Mouse (Mus musculus): ENCODE data around the gene Nos1ap. TPM values are rescaled to one million over a fixed set of nuclear protein-coding genes. Genes with fewer than 3 reads are reported as not detected.

Gene Nos1ap
- polyA plus RNA-seq, 1 experiment, result 0.14 TPM

DNA sequence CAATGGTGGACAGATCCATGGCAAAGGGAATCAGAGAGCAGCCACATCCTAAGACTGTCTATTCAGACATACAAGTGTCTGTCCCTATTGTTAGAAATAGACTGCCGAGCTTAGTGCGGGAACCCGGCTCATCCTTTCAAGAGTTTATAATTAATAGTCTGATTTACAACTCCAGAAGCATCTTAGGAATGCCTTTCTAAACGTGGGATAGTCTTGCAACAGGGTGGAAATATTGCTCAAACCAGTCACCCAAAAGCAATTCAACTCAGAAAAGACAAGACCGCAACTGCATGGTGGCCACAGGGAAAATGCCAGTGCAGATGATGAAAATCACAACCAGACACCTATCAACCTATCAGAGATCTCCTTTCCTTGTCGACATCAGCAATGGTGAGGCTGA is 173.5 kb downstream of the Nos1ap start:
- Histone ChIP-seq H3K27me3 (ENCODE audit: control insufficient read depth, insufficient read depth, insufficient read length) (peaks cover 5% of the 10 kb centered on the region), H3K79me2 (ENCODE audit: control insufficient read depth, insufficient read depth) (no peaks in the 10 kb centered on the region), H3K79me3 (ENCODE audit: low read depth) (no peaks in the 10 kb centered on the region), H3K36me3 (ENCODE audit: control insufficient read depth, insufficient read depth) (no peaks in the 10 kb centered on the region), H3ac (ENCODE audit: control insufficient read depth, insufficient read length, low read depth) (no peak overlapping the region), H3K4me3 (ENCODE audit: insufficient read depth, poor library complexity, severe bottlenecking) (no peak overlapping the region)
- TF ChIP-seq FOSL1 (IDR thresholded peaks at IDR 0.05; ENCODE audit: insufficient read depth, low read length, poor library complexity, severe bottlenecking), result no peak
- TF ChIP-seq MYOG (IDR thresholded peaks at IDR 0.05; ENCODE audit: control insufficient read depth, extremely low read depth, insufficient read length), result no peak
- TF ChIP-seq MYOD1 (IDR thresholded peaks at IDR 0.05; ENCODE audit: control insufficient read depth, insufficient read length, low read depth), result no peak

DNA sequence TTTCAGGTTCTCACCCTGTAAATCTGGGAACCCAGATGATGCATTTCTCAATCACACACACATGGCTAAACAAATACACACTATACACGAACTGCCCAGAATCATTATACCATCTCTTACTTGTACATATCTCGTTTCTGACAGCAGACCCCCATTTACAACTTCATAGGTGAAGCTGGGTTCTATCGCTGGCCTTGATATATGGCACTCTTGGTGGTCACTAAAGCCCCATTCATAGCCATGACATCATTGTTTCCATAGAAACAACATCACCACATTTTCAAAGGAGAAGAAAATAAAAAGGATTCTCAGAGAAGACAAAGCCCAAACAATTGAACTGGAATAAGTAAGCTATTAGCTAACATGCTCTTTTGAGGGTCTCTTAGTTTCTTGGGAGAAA is 174.3 kb downstream of the Nos1ap start:
- Histone ChIP-seq H3K79me3 (ENCODE audit: low read depth) (no peaks in the 10 kb centered on the region), H3K36me3 (ENCODE audit: control insufficient read depth, insufficient read depth) (no peaks in the 10 kb centered on the region)
- no peak for TF ChIP-seq MYOG (IDR thresholded peaks at IDR 0.05; ENCODE audit: control insufficient read depth, extremely low read depth, insufficient read length)
- TF ChIP-seq CTCF (IDR thresholded peaks at IDR 0.05; ENCODE audit: control insufficient read depth, insufficient read depth, insufficient read length), result no peak
- no peak for TF ChIP-seq CEBPB (IDR thresholded peaks at IDR 0.05; ENCODE audit: low read depth)
- no peak for TF ChIP-seq MYOD1 (IDR thresholded peaks at IDR 0.05; ENCODE audit: control insufficient read depth, insufficient read length, low read depth)
- TF ChIP-seq MAX (IDR thresholded peaks at IDR 0.05), result no peak
- no peak for TF ChIP-seq FOSL1 (IDR thresholded peaks at IDR 0.05; ENCODE audit: insufficient read depth, low read length, poor library complexity, severe bottlenecking)
- no peak for TF ChIP-seq USF1 (IDR thresholded peaks at IDR 0.05; ENCODE audit: low read depth)

DNA sequence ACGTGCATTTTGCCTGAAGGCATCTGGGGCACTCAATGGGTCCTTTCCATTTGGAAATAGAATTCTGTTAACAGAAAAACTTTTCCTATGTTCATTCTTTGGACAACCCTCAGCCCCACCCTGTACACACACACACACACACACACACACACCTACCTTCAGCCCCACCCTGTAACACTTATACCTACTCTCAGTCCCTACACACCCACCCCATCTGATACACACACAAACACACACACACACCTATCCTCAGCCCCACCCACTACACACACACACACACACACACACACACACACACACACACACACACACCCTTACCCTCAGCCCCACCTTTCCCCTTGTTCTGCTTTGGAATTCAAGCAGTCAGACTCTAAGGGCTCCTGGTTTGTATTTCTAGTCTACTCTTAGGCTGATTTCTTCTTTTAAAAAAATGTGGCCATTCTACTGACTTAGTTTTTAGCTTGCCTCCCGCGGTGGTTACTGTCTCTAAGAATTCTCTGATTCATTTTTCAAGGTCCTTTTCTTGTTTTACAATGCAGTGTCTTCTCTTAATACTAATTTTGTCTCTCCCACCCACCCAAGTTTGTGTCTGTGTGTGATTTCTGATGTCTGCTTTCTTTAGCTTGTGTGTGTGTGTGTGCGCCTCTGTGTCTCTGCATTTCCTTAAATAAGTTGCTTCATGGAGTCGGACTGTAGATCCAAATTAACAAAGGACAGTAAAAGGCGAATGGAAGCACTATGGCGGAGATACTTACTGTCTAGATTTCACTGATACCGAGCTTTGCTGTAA is 179.1 kb downstream of the Nos1ap start:
- Histone ChIP-seq H3K27me3 (ENCODE audit: control insufficient read depth, insufficient read depth, insufficient read length) (peaks cover 8% of the 10 kb centered on the region), H3ac (ENCODE audit: control insufficient read depth, insufficient read length, low read depth) (no peak overlapping the region), H3K36me3 (ENCODE audit: control insufficient read depth, insufficient read depth) (no peaks in the 10 kb centered on the region), H3K79me3 (ENCODE audit: low read depth) (no peaks in the 10 kb centered on the region), H3K4me3 (ENCODE audit: insufficient read depth, poor library complexity, severe bottlenecking) (no peak overlapping the region), H3K79me2 (ENCODE audit: control insufficient read depth, insufficient read depth) (no peaks in the 10 kb centered on the region)
- no peak for TF ChIP-seq MYOD1 (IDR thresholded peaks at IDR 0.05; ENCODE audit: control insufficient read depth, insufficient read length, low read depth)
- TF ChIP-seq FOSL1 (IDR thresholded peaks at IDR 0.05; ENCODE audit: insufficient read depth, low read length, poor library complexity, severe bottlenecking), result no peak
- TF ChIP-seq MYOG (IDR thresholded peaks at IDR 0.05; ENCODE audit: control insufficient read depth, extremely low read depth, insufficient read length), result no peak
- no peak for TF ChIP-seq MAX (IDR thresholded peaks at IDR 0.05)
- no peak for TF ChIP-seq USF1 (IDR thresholded peaks at IDR 0.05; ENCODE audit: low read depth)
- no peak for TF ChIP-seq CTCF (IDR thresholded peaks at IDR 0.05; ENCODE audit: control insufficient read depth, insufficient read depth, insufficient read length)
- no peak for TF ChIP-seq CEBPB (IDR thresholded peaks at IDR 0.05; ENCODE audit: low read depth)

More for the DNA sequence above, 174.3 kb downstream of the Nos1ap start:
- H3ac ChIP-seq (ENCODE audit: control insufficient read depth, insufficient read length, low read depth), result no peak overlapping the region
- no peak overlapping the region for H3K4me3 ChIP-seq (ENCODE audit: insufficient read depth, poor library complexity, severe bottlenecking)
- peaks cover 7% of the 10 kb centered on the region for H3K27me3 ChIP-seq (ENCODE audit: control insufficient read depth, insufficient read depth, insufficient read length)
- no peaks in the 10 kb centered on the region for H3K79me2 ChIP-seq (ENCODE audit: control insufficient read depth, insufficient read depth)

DNA sequence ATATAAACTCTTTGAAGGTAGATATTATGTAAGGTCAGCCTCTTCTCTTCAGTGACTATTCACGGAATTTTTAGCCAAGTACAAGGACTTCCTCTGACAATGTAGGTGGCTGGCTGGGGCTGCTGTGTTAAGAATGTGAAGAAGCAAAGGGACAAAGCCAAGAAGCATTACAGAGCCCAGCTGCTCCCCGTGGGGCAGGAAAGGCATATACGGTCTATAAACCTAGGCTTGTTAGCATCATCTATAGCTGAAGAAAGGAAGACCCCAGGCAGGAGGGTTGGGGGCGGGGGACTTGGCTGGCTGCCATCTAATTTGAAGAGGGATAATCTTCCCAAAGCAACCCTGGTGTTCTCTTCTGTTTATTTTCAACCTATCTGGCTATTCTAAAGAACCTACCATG is 180.6 kb downstream of the Nos1ap start:
- Histone ChIP-seq H3K36me3 (ENCODE audit: control insufficient read depth, insufficient read depth) (no peaks in the 10 kb centered on the region), H3K79me2 (ENCODE audit: control insufficient read depth, insufficient read depth) (no peaks in the 10 kb centered on the region), H3K79me3 (ENCODE audit: low read depth) (no peaks in the 10 kb centered on the region), H3K4me3 (ENCODE audit: insufficient read depth, poor library complexity, severe bottlenecking) (no peak overlapping the region), H3ac (ENCODE audit: control insufficient read depth, insufficient read length, low read depth) (no peak overlapping the region), H3K27me3 (ENCODE audit: control insufficient read depth, insufficient read depth, insufficient read length) (peaks cover 8% of the 10 kb centered on the region)
- TF ChIP-seq CTCF (IDR thresholded peaks at IDR 0.05; ENCODE audit: control insufficient read depth, insufficient read depth, insufficient read length) (no peak), MYOD1 (IDR thresholded peaks at IDR 0.05; ENCODE audit: control insufficient read depth, insufficient read length, low read depth) (no peak), MAX (IDR thresholded peaks at IDR 0.05) (no peak), USF1 (IDR thresholded peaks at IDR 0.05; ENCODE audit: low read depth) (no peak), MYOG (IDR thresholded peaks at IDR 0.05; ENCODE audit: control insufficient read depth, extremely low read depth, insufficient read length) (no peak), FOSL1 (IDR thresholded peaks at IDR 0.05; ENCODE audit: insufficient read depth, low read length, poor library complexity, severe bottlenecking) (no peak), CEBPB (IDR thresholded peaks at IDR 0.05; ENCODE audit: low read depth) (no peak)

DNA sequence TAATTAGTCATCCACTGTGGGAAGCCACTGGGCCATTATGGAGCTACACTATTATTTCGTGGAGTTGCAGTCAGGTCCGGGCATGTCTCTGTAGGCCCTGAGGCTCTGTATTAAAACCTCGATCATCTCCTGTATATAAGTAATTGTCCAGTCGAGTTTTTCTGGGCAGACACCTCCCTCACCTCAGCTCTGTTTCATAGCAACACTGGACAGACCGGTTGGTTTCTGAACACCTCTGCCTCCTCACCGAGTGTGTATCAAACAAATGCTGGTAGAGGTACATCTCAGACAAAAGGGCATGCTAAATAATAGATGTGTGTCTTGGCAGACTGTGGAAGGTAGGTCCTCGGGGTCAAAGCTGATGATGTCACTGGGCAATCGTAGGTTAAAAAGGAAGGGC is 182.7 kb downstream of the Nos1ap start:
- no peak overlapping the region for H3ac ChIP-seq (ENCODE audit: control insufficient read depth, insufficient read length, low read depth)
- no peaks in the 10 kb centered on the region for H3K79me3 ChIP-seq (ENCODE audit: low read depth)
- H3K27me3 ChIP-seq (ENCODE audit: control insufficient read depth, insufficient read depth, insufficient read length), result peaks cover 10% of the 10 kb centered on the region
- no peak overlapping the region for H3K4me3 ChIP-seq (ENCODE audit: insufficient read depth, poor library complexity, severe bottlenecking)
- TF ChIP-seq MYOD1 (IDR thresholded peaks at IDR 0.05; ENCODE audit: control insufficient read depth, insufficient read length, low read depth), result no peak
- no peak for TF ChIP-seq MAX (IDR thresholded peaks at IDR 0.05)
- TF ChIP-seq USF1 (IDR thresholded peaks at IDR 0.05; ENCODE audit: low read depth), result no peak
- no peaks in the 10 kb centered on the region for H3K79me2 ChIP-seq (ENCODE audit: control insufficient read depth, insufficient read depth)
- no peaks in the 10 kb centered on the region for H3K36me3 ChIP-seq (ENCODE audit: control insufficient read depth, insufficient read depth)

DNA sequence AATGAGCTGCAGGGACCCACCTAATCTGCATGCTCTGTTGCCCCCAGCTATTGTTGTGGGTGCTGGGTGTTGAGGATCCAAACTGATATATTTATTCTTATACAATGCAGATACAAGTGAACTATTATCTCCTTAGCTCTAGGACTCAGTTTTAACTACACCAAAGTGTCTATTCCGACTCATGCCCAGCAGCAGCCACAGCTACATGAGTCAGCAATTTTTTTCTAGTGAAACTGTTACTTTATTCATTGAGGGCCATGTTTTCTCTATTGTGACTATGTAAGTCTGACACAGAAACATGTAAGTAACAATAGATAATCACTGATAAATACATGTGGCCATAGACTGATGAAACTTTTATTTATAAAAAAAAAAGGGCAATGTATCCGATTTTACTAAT is 184.5 kb downstream of the Nos1ap start:
- Histone ChIP-seq H3K36me3 (ENCODE audit: control insufficient read depth, insufficient read depth) (no peaks in the 10 kb centered on the region), H3K27me3 (ENCODE audit: control insufficient read depth, insufficient read depth, insufficient read length) (peaks cover 7% of the 10 kb centered on the region), H3K4me3 (ENCODE audit: insufficient read depth, poor library complexity, severe bottlenecking) (no peak overlapping the region), H3K79me2 (ENCODE audit: control insufficient read depth, insufficient read depth) (no peaks in the 10 kb centered on the region), H3K79me3 (ENCODE audit: low read depth) (no peaks in the 10 kb centered on the region), H3ac (ENCODE audit: control insufficient read depth, insufficient read length, low read depth) (no peak overlapping the region)
- no peak for TF ChIP-seq CEBPB (IDR thresholded peaks at IDR 0.05; ENCODE audit: low read depth)
- no peak for TF ChIP-seq MYOG (IDR thresholded peaks at IDR 0.05; ENCODE audit: control insufficient read depth, extremely low read depth, insufficient read length)
- TF ChIP-seq USF1 (IDR thresholded peaks at IDR 0.05; ENCODE audit: low read depth), result no peak
- no peak for TF ChIP-seq FOSL1 (IDR thresholded peaks at IDR 0.05; ENCODE audit: insufficient read depth, low read length, poor library complexity, severe bottlenecking)
- TF ChIP-seq MAX (IDR thresholded peaks at IDR 0.05), result no peak
- TF ChIP-seq CTCF (IDR thresholded peaks at IDR 0.05; ENCODE audit: control insufficient read depth, insufficient read depth, insufficient read length), result no peak
- no peak for TF ChIP-seq MYOD1 (IDR thresholded peaks at IDR 0.05; ENCODE audit: control insufficient read depth, insufficient read length, low read depth)

All from C2C12 (cell line).